10 mouse cellular contexts compared by ENCODE assay signal in genomic region chr2:105804506-105804905, GRCm38 (mm10).
A peak's percentile ranks its signal among the peaks of the same experiment; 100 is the strongest.
DNase-seq lines count a peak whose midpoint lies in the region; ATAC-seq and TF ChIP-seq lines count a peak whose summit lies in the region.
"Had no signal": no experiment of that assay in that cellular context is flagged by ENCODE, and none has a peak within 500 bp of the region (broad histone marks: within the 10 kb centered on the region; RNA-seq: fewer than 3 reads in every experiment).

No protein-coding gene starts in this region.

- H3K9me3 ChIP-seq in embryonic facial prominence, embryonic 14.5 days (ENCODE audit: control insufficient read depth, low read length) = no peaks in the 10 kb centered on the region
- H3K9me3 ChIP-seq in embryonic facial prominence, embryonic 10.5 days = no peaks in the 10 kb centered on the region
- H3K9me3 ChIP-seq in midbrain, embryonic 13.5 days = no peaks in the 10 kb centered on the region
- no peaks in the 10 kb centered on the region for H3K9me3 ChIP-seq in midbrain, embryonic 10.5 days (replicated peaks)
- no peaks in the 10 kb centered on the region for H3K9me3 ChIP-seq in hindbrain, postnatal 0 days (ENCODE audit: low read length)

- H3K4me1 ChIP-seq in embryonic facial prominence, embryonic 14.5 days (ENCODE audit: control insufficient read depth, insufficient read depth, low read length) = no peaks in the 10 kb centered on the region
- no peaks in the 10 kb centered on the region for H3K4me1 ChIP-seq in embryonic facial prominence, embryonic 10.5 days
- no peaks in the 10 kb centered on the region for H3K4me1 ChIP-seq in midbrain, embryonic 13.5 days (replicated peaks)
- H3K4me1 ChIP-seq in midbrain, embryonic 10.5 days = no peaks in the 10 kb centered on the region
- no peaks in the 10 kb centered on the region for H3K4me1 ChIP-seq in hindbrain, postnatal 0 days (ENCODE audit: insufficient read depth, low read length)

- no peaks in the 10 kb centered on the region for H3K27me3 ChIP-seq in embryonic facial prominence, embryonic 14.5 days (replicated peaks; ENCODE audit: control insufficient read depth, insufficient read depth, low read length)
- no peaks in the 10 kb centered on the region for H3K27me3 ChIP-seq in embryonic facial prominence, embryonic 10.5 days (replicated peaks; ENCODE audit: low read depth, poor library complexity, severe bottlenecking)
- H3K27me3 ChIP-seq in midbrain, embryonic 13.5 days = peaks cover 29% of the 10 kb centered on the region
- peaks cover 35% of the 10 kb centered on the region for H3K27me3 ChIP-seq in midbrain, embryonic 10.5 days (ENCODE audit: low read depth, poor library complexity, severe bottlenecking)
- H3K27me3 ChIP-seq in hindbrain, postnatal 0 days (ENCODE audit: insufficient read depth, low read length) = no peaks in the 10 kb centered on the region

- H3K9ac ChIP-seq in embryonic facial prominence, embryonic 14.5 days (ENCODE audit: low read depth, low read length) = no peak overlapping the region
- no peak overlapping the region for H3K9ac ChIP-seq in midbrain, embryonic 13.5 days (replicated peaks)
- H3K9ac ChIP-seq in hindbrain, postnatal 0 days (replicated peaks; ENCODE audit: low read length) = no peak overlapping the region

- WGBS in embryonic facial prominence, embryonic 14.5 days = 54% methylated on average over 10 of the region's 10 CpGs
- WGBS in embryonic facial prominence, embryonic 10.5 days = 53% methylated on average over 10 of the region's 10 CpGs
- 38% methylated on average over 10 of the region's 10 CpGs for WGBS in midbrain, embryonic 13.5 days
- 53% methylated on average over 10 of the region's 10 CpGs for WGBS in midbrain, embryonic 10.5 days
- 23% methylated on average over 10 of the region's 10 CpGs for WGBS in hindbrain, postnatal 0 days

- H3K4me3 ChIP-seq in embryonic facial prominence, embryonic 14.5 days (ENCODE audit: low read depth, low read length) = no peak overlapping the region
- H3K4me3 ChIP-seq in embryonic facial prominence, embryonic 10.5 days = no peak overlapping the region
- no peak overlapping the region for H3K4me3 ChIP-seq in midbrain, embryonic 13.5 days (replicated peaks)
- H3K4me3 ChIP-seq in midbrain, embryonic 10.5 days = no peak overlapping the region
- no peak overlapping the region for H3K4me3 ChIP-seq in hindbrain, postnatal 0 days (ENCODE audit: low read length)

- peak; percentile 42 for DNase-seq in embryonic facial prominence, embryonic 14.5 days (ENCODE audit: low spot score)
- DNase-seq in embryonic facial prominence, embryonic 10.5 days (ENCODE audit: low spot score) = no peak
- DNase-seq in midbrain, embryonic 10.5 days (ENCODE audit: low spot score) = no peak
- peak; percentile 35 to 62 for DNase-seq in cerebellum, postnatal 36 days
- DNase-seq in hindbrain, postnatal 0 days (ENCODE audit: low spot score) = peak; percentile 75
- DNase-seq in heart, postnatal 14 days = no peak
- DNase-seq in B cell, adult 2 months = no peak

- peak; percentile 57; the same call in 1 of the 2 replicates for ATAC-seq in embryonic facial prominence, embryonic 14.5 days (ENCODE audit: low read depth)
- peak; percentile 55; the same call in 1 of the 2 replicates for ATAC-seq in midbrain, embryonic 13.5 days
- peak; percentile 81 for ATAC-seq in hindbrain, postnatal 0 days
- ATAC-seq: lung, postnatal 0 days had no signal

- intact Hi-C loops in heart, postnatal 14 days (cut with DNase I) = no loop called here

- H3K4me2 ChIP-seq in embryonic facial prominence, embryonic 14.5 days (ENCODE audit: low read depth, low read length) = no peak overlapping the region
- no peak overlapping the region for H3K4me2 ChIP-seq in midbrain, embryonic 13.5 days (replicated peaks)
- peak overlapping the region; percentile 21; the same call in 1 of the 2 replicates for H3K4me2 ChIP-seq in hindbrain, postnatal 0 days (ENCODE audit: low read depth, low read length)
- H3K4me2 ChIP-seq: liver, embryonic 11.5 days had no signal

- no peak overlapping the region for H3K27ac ChIP-seq in embryonic facial prominence, embryonic 14.5 days (replicated peaks; ENCODE audit: low read depth, low read length)
- H3K27ac ChIP-seq in embryonic facial prominence, embryonic 10.5 days (replicated peaks) = no peak overlapping the region
- no peak overlapping the region for H3K27ac ChIP-seq in midbrain, embryonic 13.5 days
- no peak overlapping the region for H3K27ac ChIP-seq in midbrain, embryonic 10.5 days (replicated peaks)
- H3K27ac ChIP-seq in hindbrain, postnatal 0 days = peak overlapping the region; percentile 41; the same call in 1 of the 2 replicates

- no peaks in the 10 kb centered on the region for H3K36me3 ChIP-seq in embryonic facial prominence, embryonic 14.5 days (ENCODE audit: control insufficient read depth, insufficient read depth, low read length)
- no peaks in the 10 kb centered on the region for H3K36me3 ChIP-seq in embryonic facial prominence, embryonic 10.5 days (replicated peaks)
- no peaks in the 10 kb centered on the region for H3K36me3 ChIP-seq in midbrain, embryonic 13.5 days
- H3K36me3 ChIP-seq in midbrain, embryonic 10.5 days = no peaks in the 10 kb centered on the region
- no peaks in the 10 kb centered on the region for H3K36me3 ChIP-seq in hindbrain, postnatal 0 days (ENCODE audit: insufficient read depth, low read length)

- TF ChIP-seq CTCF in hindbrain, postnatal 0 days (IDR thresholded peaks at IDR 0.05; ENCODE audit: low read depth) = no peak

Comparison
In these comparisons a context has a peak if more than half of its experiments do, and no peak if none do; other contexts are left out.
1. DNase-seq: peak in embryonic facial prominence, embryonic 14.5 days (single experiment), cerebellum, postnatal 36 days (2 of 2) and hindbrain, postnatal 0 days (single experiment); none in embryonic facial prominence, embryonic 10.5 days (single experiment), midbrain, embryonic 10.5 days (single experiment), heart, postnatal 14 days (0 of 2) and B cell, adult 2 months (0 of 2).
2. Peak in every context shown above with its lines, with median percentiles within 50 percentile points of each other: ATAC-seq.